Mouse (Mus musculus) liver, postnatal 0 days (tissue): ENCODE results near the gene Ern1. TPM values are rescaled to one million over a fixed set of nuclear protein-coding genes. Genes with fewer than 3 reads are reported as not detected.

ENCODE experiments used
- ATAC-seq: fragments of 200-750 bp; cut with Nextera tagmentation; 2 replicates; pipeline ENCODE4 v1.8.0; 2017; ENCODE audit warnings: mild to moderate bottlenecking, moderate library complexity
- DNase-seq: peaks from one replicate; pipeline ENCODE4 v3.0.0-alpha.2; 2016
- H3K27ac ChIP-seq: fragments of 300-500 bp; sonication (generic); 2 replicates; pipeline ENCODE4 v1.5.1; 2014; ENCODE audit warnings: antibody characterized with exemption, moderate library complexity, mild to moderate bottlenecking, low read depth
- H3K27me3 ChIP-seq: fragments of 300-500 bp; sonication (generic); 2 replicates; pipeline ENCODE4 v1.6.1; 2014; ENCODE audit warnings: low read length, control low read depth, mixed read lengths; ENCODE audit not compliant: insufficient read depth
- H3K36me3 ChIP-seq: fragments of 300-500 bp; sonication (generic); replicated peaks from 2 replicates; pipeline ENCODE4 v1.6.1; 2014; ENCODE audit warnings: mild to moderate bottlenecking, control low read depth, low read length, moderate library complexity, mixed read lengths; ENCODE audit not compliant: insufficient read depth
- H3K4me1 ChIP-seq: fragments of 300-500 bp; sonication (generic); 2 replicates; pipeline ENCODE4 v1.6.1; 2014; ENCODE audit warnings: antibody characterized with exemption, mild to moderate bottlenecking, control low read depth; ENCODE audit not compliant: insufficient read depth
- H3K4me2 ChIP-seq: fragments of 300-500 bp; sonication (generic); 2 replicates; pipeline ENCODE4 v1.6.1; 2014; ENCODE audit warnings: low read depth, mild to moderate bottlenecking, low read length, moderate library complexity, mixed read lengths
- H3K4me3 ChIP-seq: fragments of 300-500 bp; sonication (generic); 2 replicates; pipeline ENCODE4 v1.5.1; 2014; ENCODE audit warnings: low read depth, low read length
- H3K9ac ChIP-seq: fragments of 300-500 bp; sonication (generic); replicated peaks from 2 replicates; pipeline ENCODE4 v1.6.1; 2014; ENCODE audit warnings: mild to moderate bottlenecking, moderate library complexity
- H3K9me3 ChIP-seq: fragments of 300-500 bp; sonication (generic); 2 replicates; pipeline ENCODE4 v1.6.1; 2016; ENCODE audit warnings: mild to moderate bottlenecking, control low read depth, low read length, mixed read lengths
- CTCF ChIP-seq: sonication (generic); IDR thresholded peaks from 2 replicates; pipeline ENCODE4 v1.5.1; 2016; ENCODE audit warnings: antibody characterized with exemption, low read depth
- EP300 ChIP-seq: IDR thresholded peaks from 2 replicates; pipeline ENCODE4 v1.6.1; 2016; ENCODE audit warnings: antibody characterized with exemption, low read depth, mild to moderate bottlenecking
- WGBS: fragments of 180-500 bp; shearing (Covaris S2); extraction: QIAGEN DNeasy Blood & Tissue Kit; methylation state at CpG from one replicate; pipeline ENCODE4 v1.1.7; 2014; ENCODE audit not compliant: insufficient replicate concordance; 5-methylcytosine and 5-hydroxymethylcytosine counted together
- polyA plus RNA-seq: library from polyadenylated mRNA; unstranded; fragments of >200 nt; fragmentation: Nextera tagmentation; extraction: Ambion mirVana; gene quantifications from 2 replicates; pipeline ENCODE4 v1.2.1, GENCODE M21; 2015

The Ern1 gene
- polyA plus RNA-seq, 1 experiment from 2014 or later, result 2.9 TPM

GRCm38 (mm10) chr11:106390757-106391156 is 96.9 kb downstream of the Ern1 start:
- Histone ChIP-seq H3K36me3 (peaks cover 9% of the 10 kb centered on the region; the same call in 1 of the 2 replicates), H3K9ac (no peak overlapping the region), H3K27me3 (no peaks in the 10 kb centered on the region), H3K9me3 (no peaks in the 10 kb centered on the region), H3K4me2 (no peak overlapping the region), H3K27ac (no peak overlapping the region), H3K4me1 (peaks cover 34% of the 10 kb centered on the region), H3K4me3 (no peak overlapping the region)
- no peak for TF ChIP-seq EP300
- TF ChIP-seq CTCF, result no peak
- WGBS, result 39% methylated on average over 3 of the region's 3 CpGs
- no peak for DNase-seq
- no peak for ATAC-seq

- Histone ChIP-seq H3K4me1 (peaks cover 34% of the 10 kb centered on the region), H3K4me3 (no peak overlapping the region), H3K9me3 (no peaks in the 10 kb centered on the region), H3K27me3 (no peaks in the 10 kb centered on the region), H3K36me3 (0 out of 2 replicates have a peak, but pooled peaks cover 4% of the 10 kb centered on the region), H3K4me2 (no peak overlapping the region), H3K9ac (no peak overlapping the region), H3K27ac (no peak overlapping the region)
- ATAC-seq (no peak), DNase-seq (no peak)
- TF ChIP-seq EP300, result no peak
- TF ChIP-seq CTCF, result no peak
- WGBS, result 28% methylated on average over 3 of the region's 3 CpGs
These were observed 98.0 kb downstream of the Ern1 start for GRCm38 (mm10) chr11:106389611-106390010.

- Histone ChIP-seq H3K4me3 (peak within 1 kb of the TSS; percentile 18), H3K9ac (no peak within 1 kb of the TSS; the same call in none of the 2 replicates)
- peak; percentile 51 for DNase-seq
These were observed 99.8 kb downstream of the Ern1 start, which contains the start of gene Icam2 for GRCm38 (mm10) chr11:106387791-106388216. Gene Icam2 (minus strand): TSS chr11:106388075.

GRCm38 (mm10) chr11:106387020-106387419 is 100.6 kb downstream of the Ern1 start:
- peak overlapping the region; percentile 52 for H3K4me2 ChIP-seq
- H3K9me3 ChIP-seq, result no peaks in the 10 kb centered on the region
- WGBS, result 36% methylated on average over 6 of the region's 6 CpGs
- TF ChIP-seq EP300 (no peak), CTCF (no peak)
- H3K4me3 ChIP-seq, result peak overlapping the region; percentile 18; the same call in 1 of the 2 replicates
- H3K27me3 ChIP-seq, result no peaks in the 10 kb centered on the region
- DNase-seq (no peak), ATAC-seq (no peak)
- no peaks in the 10 kb centered on the region for H3K36me3 ChIP-seq
- peaks cover 34% of the 10 kb centered on the region for H3K4me1 ChIP-seq
- no peak overlapping the region; the same call in 1 of the 2 replicates for H3K9ac ChIP-seq
- peak overlapping the region; percentile 80; the same call in 1 of the 2 replicates for H3K27ac ChIP-seq

More at GRCm38 (mm10) chr11:106387791-106388216, 99.8 kb downstream of the Ern1 start, which contains the start of gene Icam2:
- WGBS, result 22% methylated on average over 6 of the region's 6 CpGs
- peak; percentile 38; the same call in 1 of the 2 replicates for ATAC-seq
- TF ChIP-seq EP300 (no peak), CTCF (no peak)
- Histone ChIP-seq H3K36me3 (no peaks in the 10 kb centered on the region), H3K27ac (peak within 1 kb of the TSS; percentile 80), H3K4me1 (peaks cover 34% of the 10 kb centered on the region), H3K27me3 (no peaks in the 10 kb centered on the region), H3K9me3 (no peaks in the 10 kb centered on the region), H3K4me2 (peak within 1 kb of the TSS; percentile 52)

GRCm38 (mm10) chr11:106386409-106386808 is 101.2 kb downstream of the Ern1 start:
- Histone ChIP-seq H3K36me3 (no peaks in the 10 kb centered on the region), H3K9me3 (no peaks in the 10 kb centered on the region), H3K27me3 (no peaks in the 10 kb centered on the region), H3K27ac (no peak overlapping the region), H3K4me3 (no peak overlapping the region), H3K4me2 (no peak overlapping the region), H3K9ac (no peak overlapping the region), H3K4me1 (peaks cover 33% of the 10 kb centered on the region)
- ATAC-seq, result no peak
- TF ChIP-seq CTCF (no peak), EP300 (no peak)
- WGBS, result 61% methylated on average over 3 of the region's 3 CpGs
- DNase-seq, result no peak

- no peak overlapping the region for H3K4me3 ChIP-seq
- H3K36me3 ChIP-seq, result 0 out of 2 replicates have a peak, but pooled peaks cover 5% of the 10 kb centered on the region
- no peak overlapping the region for H3K9ac ChIP-seq
- peak overlapping the region; percentile 72 for H3K27ac ChIP-seq
- H3K4me2 ChIP-seq, result no peak overlapping the region
- ATAC-seq, result no peak
- H3K9me3 ChIP-seq, result no peaks in the 10 kb centered on the region
- no peaks in the 10 kb centered on the region for H3K27me3 ChIP-seq
- WGBS, result 65% methylated on average over 6 of the region's 6 CpGs
- TF ChIP-seq EP300, result no peak
- no peak for TF ChIP-seq CTCF
- H3K4me1 ChIP-seq, result peaks cover 16% of the 10 kb centered on the region
- no peak for DNase-seq
These were observed 104.4 kb downstream of the Ern1 start for GRCm38 (mm10) chr11:106383051-106383790.
